Mouse (Mus musculus): Measurements from ENCODE around the gene Rhbdd1. TPM values are rescaled to one million over a fixed set of nuclear protein-coding genes. Genes with fewer than 3 reads are reported as not detected.

The Rhbdd1 gene
- polyA plus RNA-seq, 1 experiment from 2014 or later, result 12.1 TPM

DNA sequence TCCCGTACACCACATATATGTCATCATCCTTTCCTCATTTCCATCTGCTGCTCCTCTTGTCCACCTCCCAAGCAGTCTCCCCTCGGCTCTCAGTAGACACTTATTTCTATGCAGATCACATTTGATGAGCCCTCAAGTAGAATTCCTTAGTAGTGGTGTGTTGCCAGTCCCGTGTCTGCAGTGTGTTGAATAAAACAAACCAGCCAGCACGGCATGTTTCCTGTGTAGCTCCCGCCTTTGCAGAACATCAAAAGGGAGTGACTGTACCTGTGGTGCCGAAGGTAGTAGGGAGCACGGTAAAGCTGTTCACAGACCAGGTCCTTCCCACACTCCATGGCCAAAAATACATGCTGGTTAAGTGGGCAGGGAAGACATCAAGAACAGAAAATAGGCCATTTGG, 47.8 kb downstream of the Rhbdd1 start:
- no peaks in the 10 kb centered on the region for H3K27me3 ChIP-seq (replicated peaks; ENCODE audit: control insufficient read depth, insufficient read depth, low read length)
- no peak overlapping the region for H3K9ac ChIP-seq (ENCODE audit: low read depth, low read length)
- peaks cover 17% of the 10 kb centered on the region for H3K4me1 ChIP-seq (replicated peaks; ENCODE audit: control insufficient read depth, insufficient read depth, low read length)
- no peak overlapping the region for H3K4me2 ChIP-seq
- ATAC-seq (replicated peaks; ENCODE audit: low FRiP score) (no peak), DNase-seq (ENCODE audit: low spot score) (no peak)
- H3K27ac ChIP-seq (ENCODE audit: low read depth, low read length), result no peak overlapping the region
- WGBS, result 86% methylated on average over 7 of the region's 7 CpGs
- H3K36me3 ChIP-seq (ENCODE audit: control insufficient read depth, insufficient read depth, low read length), result no peaks in the 10 kb centered on the region
- no peaks in the 10 kb centered on the region for H3K9me3 ChIP-seq (ENCODE audit: control insufficient read depth, low read length)
- no peak overlapping the region for H3K4me3 ChIP-seq (ENCODE audit: low read depth, low read length)

DNA sequence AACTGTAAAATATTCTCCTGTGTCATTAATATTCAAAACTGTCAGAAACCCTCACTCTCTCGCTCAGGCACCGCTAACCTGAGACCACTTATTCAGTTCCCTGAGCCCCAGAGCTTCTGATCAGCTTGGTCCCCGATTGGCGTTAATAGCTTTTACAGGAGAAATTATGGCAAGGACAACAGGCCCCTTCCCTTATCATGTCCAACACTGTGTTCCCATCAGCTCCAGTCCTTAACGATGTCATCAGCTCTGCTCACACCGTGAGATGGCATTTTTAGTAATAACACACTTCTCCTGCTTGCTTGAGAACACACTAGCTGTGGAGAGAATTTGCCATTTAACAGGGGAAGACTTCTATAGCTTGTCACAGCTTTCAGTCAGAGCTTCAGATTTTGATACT, 48.2 kb downstream of the Rhbdd1 start:
- peak; percentile 71 for ATAC-seq (replicated peaks; ENCODE audit: low FRiP score)
- 76% methylated on average over 6 of the region's 6 CpGs for WGBS
- H3K27me3 ChIP-seq (replicated peaks; ENCODE audit: control insufficient read depth, insufficient read depth, low read length), result no peaks in the 10 kb centered on the region
- no peak overlapping the region for H3K4me3 ChIP-seq (ENCODE audit: low read depth, low read length)
- DNase-seq (ENCODE audit: low spot score), result no peak
- no peak overlapping the region for H3K27ac ChIP-seq (ENCODE audit: low read depth, low read length)
- H3K4me2 ChIP-seq, result no peak overlapping the region
- no peaks in the 10 kb centered on the region for H3K9me3 ChIP-seq (ENCODE audit: control insufficient read depth, low read length)
- H3K9ac ChIP-seq (ENCODE audit: low read depth, low read length), result no peak overlapping the region
- no peaks in the 10 kb centered on the region for H3K36me3 ChIP-seq (ENCODE audit: control insufficient read depth, insufficient read depth, low read length)
- H3K4me1 ChIP-seq (replicated peaks; ENCODE audit: control insufficient read depth, insufficient read depth, low read length), result peaks cover 14% of the 10 kb centered on the region

DNA sequence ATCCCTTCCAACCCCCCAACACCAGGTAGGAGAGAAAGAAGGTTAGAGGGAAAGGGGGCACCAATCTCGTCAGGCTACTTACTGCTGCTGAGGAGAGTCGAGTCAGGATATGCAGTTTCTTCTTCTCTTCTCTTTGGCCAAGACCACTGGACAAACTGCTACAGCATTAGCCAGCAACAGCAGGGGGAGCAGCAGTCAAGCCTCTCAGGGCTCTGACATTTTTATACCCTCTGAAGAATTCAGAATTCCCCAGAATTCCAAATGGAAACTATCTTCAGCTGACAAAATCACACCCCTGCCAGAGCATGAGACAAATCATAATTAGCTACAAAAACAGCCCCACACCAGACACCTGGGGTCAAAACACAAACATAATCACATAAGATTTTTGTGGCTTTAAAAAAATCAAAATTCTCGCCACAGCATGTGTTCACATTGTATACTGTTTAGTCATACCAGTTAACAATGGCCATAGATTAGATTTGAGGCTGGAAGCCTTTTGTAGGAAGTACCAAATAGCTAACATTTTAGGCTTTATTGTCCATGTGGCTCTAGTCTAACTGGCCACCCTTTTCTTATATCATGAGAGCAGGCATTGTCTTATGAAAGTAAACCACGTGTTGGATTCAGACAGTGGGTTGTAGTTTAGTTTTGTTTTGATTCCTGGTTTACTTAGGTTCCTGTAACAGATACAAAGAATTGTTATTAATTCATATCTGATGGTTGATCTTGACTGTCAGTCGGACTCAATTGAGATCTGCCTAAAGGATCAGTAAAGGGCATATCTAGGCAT, 55.6 kb downstream of the Rhbdd1 start:
- Histone ChIP-seq H3K9me3 (ENCODE audit: control insufficient read depth, low read length) (no peaks in the 10 kb centered on the region), H3K27me3 (replicated peaks; ENCODE audit: control insufficient read depth, insufficient read depth, low read length) (no peaks in the 10 kb centered on the region), H3K4me2 (no peak overlapping the region), H3K4me1 (replicated peaks; ENCODE audit: control insufficient read depth, insufficient read depth, low read length) (peaks cover 19% of the 10 kb centered on the region), H3K9ac (ENCODE audit: low read depth, low read length) (no peak overlapping the region), H3K36me3 (ENCODE audit: control insufficient read depth, insufficient read depth, low read length) (no peaks in the 10 kb centered on the region), H3K27ac (ENCODE audit: low read depth, low read length) (no peak overlapping the region), H3K4me3 (ENCODE audit: low read depth, low read length) (no peak overlapping the region)
- DNase-seq (ENCODE audit: low spot score) (no peak), ATAC-seq (replicated peaks; ENCODE audit: low FRiP score) (no peak)
- 76% methylated on average over 5 of the region's 5 CpGs for WGBS

DNA sequence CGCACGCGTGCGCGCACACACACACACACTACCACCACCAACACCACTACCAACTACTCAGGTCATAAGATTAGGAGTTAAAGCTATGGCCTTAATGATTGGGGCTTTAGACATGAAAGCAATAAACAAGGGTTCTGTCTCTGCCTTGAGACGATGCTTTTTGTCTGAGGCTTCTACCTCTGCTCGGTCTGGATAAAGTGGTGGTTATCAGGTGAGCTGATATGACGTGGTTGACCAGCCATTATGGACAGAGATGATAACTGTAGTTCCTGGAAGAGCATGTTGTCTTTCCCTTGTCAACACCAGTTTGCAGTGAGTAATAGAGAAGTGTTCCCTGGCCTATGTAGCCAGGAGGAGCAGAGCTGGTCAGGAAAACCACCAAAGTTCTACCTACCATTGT, 57.7 kb downstream of the Rhbdd1 start:
- no peak overlapping the region for H3K9ac ChIP-seq (ENCODE audit: low read depth, low read length)
- 54% methylated on average over 8 of the region's 8 CpGs for WGBS
- peaks cover 19% of the 10 kb centered on the region for H3K4me1 ChIP-seq (replicated peaks; ENCODE audit: control insufficient read depth, insufficient read depth, low read length)
- ATAC-seq (replicated peaks; ENCODE audit: low FRiP score) (peak; percentile 96), DNase-seq (ENCODE audit: low spot score) (no peak)
- no peaks in the 10 kb centered on the region for H3K27me3 ChIP-seq (replicated peaks; ENCODE audit: control insufficient read depth, insufficient read depth, low read length)
- no peaks in the 10 kb centered on the region for H3K36me3 ChIP-seq (ENCODE audit: control insufficient read depth, insufficient read depth, low read length)
- H3K9me3 ChIP-seq (ENCODE audit: control insufficient read depth, low read length), result no peaks in the 10 kb centered on the region
- H3K27ac ChIP-seq (ENCODE audit: low read depth, low read length), result peak overlapping the region; percentile 79
- H3K4me2 ChIP-seq, result peak overlapping the region; percentile 26; the same call in 1 of the 2 replicates
- no peak overlapping the region for H3K4me3 ChIP-seq (ENCODE audit: low read depth, low read length)

DNA sequence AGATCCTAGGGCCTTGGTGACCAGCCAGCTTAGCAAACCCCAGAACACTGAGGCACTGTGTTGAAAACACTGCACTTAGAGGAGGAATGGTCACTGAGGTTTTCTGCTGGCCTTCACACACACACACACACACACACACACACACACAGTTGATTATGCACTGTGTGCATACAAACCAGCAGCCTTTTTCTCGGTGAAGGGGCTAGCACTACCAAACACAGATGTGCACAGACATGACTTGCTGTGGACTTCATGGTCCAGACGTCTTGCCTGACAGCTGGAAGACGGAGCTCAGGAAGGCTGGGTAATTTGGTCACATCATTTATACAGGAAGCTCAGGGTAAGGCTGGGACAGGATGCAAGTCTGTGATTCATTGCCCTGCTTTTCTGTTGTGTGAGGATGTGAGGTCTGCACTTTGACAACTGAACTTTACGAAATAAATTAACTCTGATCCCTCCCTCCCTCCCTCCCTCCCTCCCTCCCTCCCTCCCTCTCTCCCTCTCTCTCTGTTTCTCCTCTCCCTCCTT, 58.6 kb downstream of the Rhbdd1 start:
- 63% methylated on average over 4 of the region's 4 CpGs for WGBS
- Histone ChIP-seq H3K4me2 (no peak overlapping the region), H3K4me1 (replicated peaks; ENCODE audit: control insufficient read depth, insufficient read depth, low read length) (peaks cover 19% of the 10 kb centered on the region), H3K9ac (ENCODE audit: low read depth, low read length) (no peak overlapping the region), H3K27ac (ENCODE audit: low read depth, low read length) (peak overlapping the region; percentile 79; the same call in 1 of the 2 replicates), H3K4me3 (ENCODE audit: low read depth, low read length) (no peak overlapping the region), H3K36me3 (ENCODE audit: control insufficient read depth, insufficient read depth, low read length) (peaks cover 3% of the 10 kb centered on the region; the same call in 1 of the 2 replicates), H3K9me3 (ENCODE audit: control insufficient read depth, low read length) (no peaks in the 10 kb centered on the region), H3K27me3 (replicated peaks; ENCODE audit: control insufficient read depth, insufficient read depth, low read length) (no peaks in the 10 kb centered on the region)
- DNase-seq (ENCODE audit: low spot score) (no peak), ATAC-seq (replicated peaks; ENCODE audit: low FRiP score) (no peak)

DNA sequence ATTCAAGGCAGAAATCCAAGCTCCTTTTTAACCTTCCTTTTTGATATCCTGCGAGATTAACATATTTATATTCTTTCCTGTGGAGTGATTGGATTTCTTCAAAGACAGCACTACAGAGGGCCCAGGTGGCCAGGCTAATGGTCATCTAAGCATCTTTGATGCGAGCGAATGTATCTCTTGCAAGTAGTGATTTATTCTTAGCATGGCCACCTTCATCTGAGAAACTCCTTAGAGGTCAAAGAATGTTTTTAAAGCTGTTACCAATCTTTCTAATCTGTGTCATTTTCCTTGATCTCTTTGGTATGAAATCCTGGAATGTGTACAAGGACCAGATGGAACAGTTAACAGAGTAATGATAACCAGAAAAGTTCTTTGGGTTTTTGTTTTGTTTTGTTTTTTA, 59.2 kb downstream of the Rhbdd1 start:
- Histone ChIP-seq H3K27me3 (replicated peaks; ENCODE audit: control insufficient read depth, insufficient read depth, low read length) (no peaks in the 10 kb centered on the region), H3K4me3 (ENCODE audit: low read depth, low read length) (no peak overlapping the region), H3K4me1 (replicated peaks; ENCODE audit: control insufficient read depth, insufficient read depth, low read length) (peaks cover 19% of the 10 kb centered on the region), H3K27ac (ENCODE audit: low read depth, low read length) (no peak overlapping the region), H3K9ac (ENCODE audit: low read depth, low read length) (no peak overlapping the region), H3K36me3 (ENCODE audit: control insufficient read depth, insufficient read depth, low read length) (peaks cover 3% of the 10 kb centered on the region; the same call in 1 of the 2 replicates), H3K9me3 (ENCODE audit: control insufficient read depth, low read length) (no peaks in the 10 kb centered on the region), H3K4me2 (no peak overlapping the region)
- WGBS, result 75% methylated on average over 3 of the region's 3 CpGs
- DNase-seq (ENCODE audit: low spot score), result no peak
- ATAC-seq (replicated peaks; ENCODE audit: low FRiP score), result no peak

DNA sequence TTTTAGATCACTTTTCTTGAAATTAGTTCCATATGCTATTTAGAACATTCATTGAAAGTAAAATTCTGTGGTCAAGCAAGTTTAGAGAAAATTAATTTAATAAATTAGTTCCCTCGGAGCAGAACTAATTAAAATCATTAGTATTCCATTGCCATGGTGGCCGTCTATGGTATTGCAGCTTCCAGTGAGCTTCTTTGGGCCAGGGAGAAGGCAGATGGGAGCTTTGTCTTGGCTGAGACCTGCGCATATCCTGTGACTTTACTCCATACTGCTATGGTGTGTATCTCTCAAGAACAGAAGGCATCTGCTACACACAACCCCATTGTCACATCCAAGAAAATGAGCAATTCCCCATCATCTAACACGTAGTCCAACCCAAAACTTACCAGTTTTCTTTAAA, 65.7 kb downstream of the Rhbdd1 start:
- Histone ChIP-seq H3K4me1 (replicated peaks; ENCODE audit: control insufficient read depth, insufficient read depth, low read length) (peaks cover 4% of the 10 kb centered on the region; the same call in 1 of the 2 replicates), H3K9me3 (ENCODE audit: control insufficient read depth, low read length) (no peaks in the 10 kb centered on the region), H3K9ac (ENCODE audit: low read depth, low read length) (no peak overlapping the region), H3K36me3 (ENCODE audit: control insufficient read depth, insufficient read depth, low read length) (peaks cover 3% of the 10 kb centered on the region; the same call in 1 of the 2 replicates), H3K27ac (ENCODE audit: low read depth, low read length) (no peak overlapping the region), H3K4me3 (ENCODE audit: low read depth, low read length) (no peak overlapping the region), H3K27me3 (replicated peaks; ENCODE audit: control insufficient read depth, insufficient read depth, low read length) (no peaks in the 10 kb centered on the region), H3K4me2 (no peak overlapping the region)
- DNase-seq (ENCODE audit: low spot score), result peak; percentile 25
- 79% methylated on average over 4 of the region's 4 CpGs for WGBS
- no peak for ATAC-seq (replicated peaks; ENCODE audit: low FRiP score)

DNA sequence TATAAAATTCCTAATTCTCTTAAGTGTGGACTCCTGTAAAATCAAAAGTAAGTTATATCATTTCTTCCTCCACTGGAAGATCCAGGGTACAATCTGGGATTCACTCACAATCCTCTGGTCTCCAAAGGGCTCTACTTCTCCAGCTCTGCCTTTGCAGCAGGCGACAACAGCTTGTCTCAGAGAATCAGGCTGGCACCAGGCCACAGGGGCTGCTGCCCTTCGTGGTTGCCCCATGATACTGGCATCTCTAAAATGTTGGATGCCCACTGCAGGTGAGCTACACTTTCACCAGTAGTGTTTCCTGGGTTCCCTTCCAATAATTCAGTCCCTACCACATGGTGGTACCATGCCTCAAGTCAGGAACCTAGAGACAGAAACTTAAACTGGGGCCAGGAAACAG, 67.9 kb downstream of the Rhbdd1 start:
- peaks cover 4% of the 10 kb centered on the region; the same call in 1 of the 2 replicates for H3K4me1 ChIP-seq (replicated peaks; ENCODE audit: control insufficient read depth, insufficient read depth, low read length)
- DNase-seq (ENCODE audit: low spot score) (peak; percentile 24), ATAC-seq (replicated peaks; ENCODE audit: low FRiP score) (no peak)
- no peak overlapping the region for H3K4me3 ChIP-seq (ENCODE audit: low read depth, low read length)
- no peaks in the 10 kb centered on the region for H3K27me3 ChIP-seq (replicated peaks; ENCODE audit: control insufficient read depth, insufficient read depth, low read length)
- no peak overlapping the region for H3K27ac ChIP-seq (ENCODE audit: low read depth, low read length)
- no peak overlapping the region for H3K9ac ChIP-seq (ENCODE audit: low read depth, low read length)
- H3K4me2 ChIP-seq, result no peak overlapping the region
- H3K9me3 ChIP-seq (ENCODE audit: control insufficient read depth, low read length), result no peaks in the 10 kb centered on the region
- H3K36me3 ChIP-seq (ENCODE audit: control insufficient read depth, insufficient read depth, low read length), result peaks cover 3% of the 10 kb centered on the region; the same call in 1 of the 2 replicates
- 96% methylated on average over 2 of the region's 2 CpGs for WGBS

DNA sequence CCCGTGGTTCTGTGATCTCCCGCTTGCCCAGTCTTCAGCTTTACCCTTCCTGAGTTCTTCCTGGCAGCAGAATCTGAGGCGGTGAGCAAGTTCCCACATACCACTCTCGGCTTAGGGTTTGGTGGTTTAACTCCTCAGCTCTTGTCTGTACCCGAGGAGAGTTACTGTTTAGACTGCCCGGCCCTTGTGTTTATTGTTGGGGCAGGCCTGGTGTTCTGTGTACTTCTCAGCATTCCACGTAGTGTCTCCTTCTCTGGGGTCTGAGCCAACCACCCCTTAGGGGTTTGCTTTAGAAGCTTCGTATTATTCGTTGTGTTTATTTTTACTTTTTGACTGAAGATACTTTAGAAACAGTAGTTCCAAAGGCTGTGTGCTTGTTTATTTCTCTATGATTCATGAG, 68.8 kb downstream of the Rhbdd1 start:
- no peaks in the 10 kb centered on the region; the same call in 1 of the 2 replicates for H3K36me3 ChIP-seq (ENCODE audit: control insufficient read depth, insufficient read depth, low read length)
- no peak overlapping the region for H3K27ac ChIP-seq (ENCODE audit: low read depth, low read length)
- H3K4me1 ChIP-seq (replicated peaks; ENCODE audit: control insufficient read depth, insufficient read depth, low read length), result peaks cover 4% of the 10 kb centered on the region; the same call in 1 of the 2 replicates
- H3K9ac ChIP-seq (ENCODE audit: low read depth, low read length), result no peak overlapping the region
- WGBS, result 56% methylated on average over 9 of the region's 9 CpGs
- ATAC-seq (replicated peaks; ENCODE audit: low FRiP score) (no peak), DNase-seq (ENCODE audit: low spot score) (peak; percentile 25)
- no peak overlapping the region for H3K4me3 ChIP-seq (ENCODE audit: low read depth, low read length)
- no peak overlapping the region for H3K4me2 ChIP-seq
- no peaks in the 10 kb centered on the region for H3K9me3 ChIP-seq (ENCODE audit: control insufficient read depth, low read length)
- H3K27me3 ChIP-seq (replicated peaks; ENCODE audit: control insufficient read depth, insufficient read depth, low read length), result no peaks in the 10 kb centered on the region

Data from liver, embryonic 11.5 days (tissue).